Mouse (Mus musculus): ENCODE data around the gene Ctdnep1. TPM values are rescaled to one million over a fixed set of nuclear protein-coding genes. Genes with fewer than 3 reads are reported as not detected.
A peak's percentile ranks its signal among the peaks of the same experiment; 100 is the strongest.

The Ctdnep1 gene
- polyA plus RNA-seq, 1 experiment = 75.8 TPM

- DNase-seq (ENCODE audit: low read depth in 1 of 2, low spot score in 2 of 2) = no peak
- TF ChIP-seq CTCF (IDR thresholded peaks at IDR 0.05; ENCODE audit: extremely low read depth, insufficient read depth, insufficient read length, insufficient replicate concordance) (no peak), POLR2A (IDR thresholded peaks at IDR 0.05; ENCODE audit: low read depth, low read length) (no peak)
- WGBS = 74% methylated on average over 5 of the region's 5 CpGs
- Histone ChIP-seq H3K27me3 (ENCODE audit: control insufficient read depth, insufficient read depth, low read length) (peaks cover 13% of the 10 kb centered on the region), H3K36me3 (ENCODE audit: control insufficient read depth, insufficient read depth, low read length) (no peaks in the 10 kb centered on the region), H3K4me1 (ENCODE audit: control insufficient read depth, insufficient read depth, insufficient read length) (peaks cover 12% of the 10 kb centered on the region), H3K4me3 (ENCODE audit: extremely low read depth, insufficient read depth, insufficient read length) (no peak overlapping the region), H3K27ac (ENCODE audit: insufficient read depth, low read length) (no peak overlapping the region)
These were observed 41.8 kb upstream of the Ctdnep1 start for GRCm38 (mm10) chr11:69939181-69939580.

GRCm38 (mm10) chr11:69939731-69940130 lies 41.2 kb upstream of the Ctdnep1 start:
- H3K36me3 ChIP-seq (ENCODE audit: control insufficient read depth, insufficient read depth, low read length) = no peaks in the 10 kb centered on the region
- no peak overlapping the region for H3K4me3 ChIP-seq (ENCODE audit: extremely low read depth, insufficient read depth, insufficient read length)
- TF ChIP-seq POLR2A (IDR thresholded peaks at IDR 0.05; ENCODE audit: low read depth, low read length) (no peak), CTCF (IDR thresholded peaks at IDR 0.05; ENCODE audit: extremely low read depth, insufficient read depth, insufficient read length, insufficient replicate concordance) (no peak)
- DNase-seq (ENCODE audit: low read depth in 1 of 2, low spot score in 2 of 2) = no peak
- WGBS = 94% methylated on average over 17 of the region's 17 CpGs
- no peak overlapping the region for H3K27ac ChIP-seq (ENCODE audit: insufficient read depth, low read length)
- peaks cover 12% of the 10 kb centered on the region for H3K4me1 ChIP-seq (ENCODE audit: control insufficient read depth, insufficient read depth, insufficient read length)
- peaks cover 12% of the 10 kb centered on the region for H3K27me3 ChIP-seq (ENCODE audit: control insufficient read depth, insufficient read depth, low read length)

GRCm38 (mm10) chr11:69940962-69941361 lies 40.0 kb upstream of the Ctdnep1 start:
- Histone ChIP-seq H3K4me3 (ENCODE audit: extremely low read depth, insufficient read depth, insufficient read length) (no peak overlapping the region), H3K4me1 (ENCODE audit: control insufficient read depth, insufficient read depth, insufficient read length) (peaks cover 2% of the 10 kb centered on the region), H3K27ac (ENCODE audit: insufficient read depth, low read length) (no peak overlapping the region), H3K36me3 (ENCODE audit: control insufficient read depth, insufficient read depth, low read length) (no peaks in the 10 kb centered on the region), H3K27me3 (ENCODE audit: control insufficient read depth, insufficient read depth, low read length) (peaks cover 7% of the 10 kb centered on the region)
- no peak for DNase-seq (ENCODE audit: low read depth in 1 of 2, low spot score in 2 of 2)
- TF ChIP-seq CTCF (IDR thresholded peaks at IDR 0.05; ENCODE audit: extremely low read depth, insufficient read depth, insufficient read length, insufficient replicate concordance) (no peak), POLR2A (IDR thresholded peaks at IDR 0.05; ENCODE audit: low read depth, low read length) (no peak)
- 98% methylated on average over 4 of the region's 4 CpGs for WGBS

- no peak overlapping the region for H3K4me3 ChIP-seq (ENCODE audit: extremely low read depth, insufficient read depth, insufficient read length)
- no peak for DNase-seq (ENCODE audit: low read depth in 1 of 2, low spot score in 2 of 2)
- H3K27ac ChIP-seq (ENCODE audit: insufficient read depth, low read length) = no peak overlapping the region
- TF ChIP-seq CTCF (IDR thresholded peaks at IDR 0.05; ENCODE audit: extremely low read depth, insufficient read depth, insufficient read length, insufficient replicate concordance) = no peak
- TF ChIP-seq POLR2A (IDR thresholded peaks at IDR 0.05; ENCODE audit: low read depth, low read length) = no peak
- H3K27me3 ChIP-seq (ENCODE audit: control insufficient read depth, insufficient read depth, low read length) = 0 out of 2 replicates have a peak, but pooled peaks cover 2% of the 10 kb centered on the region
- WGBS = 93% methylated on average over 13 of the region's 13 CpGs
- no peaks in the 10 kb centered on the region for H3K36me3 ChIP-seq (ENCODE audit: control insufficient read depth, insufficient read depth, low read length)
- peaks cover 4% of the 10 kb centered on the region; the same call in 1 of the 2 replicates for H3K4me1 ChIP-seq (ENCODE audit: control insufficient read depth, insufficient read depth, insufficient read length)
These were observed 35.7 kb upstream of the Ctdnep1 start for GRCm38 (mm10) chr11:69945216-69945615.

GRCm38 (mm10) chr11:69945997-69946891 lies 34.7 kb upstream of the Ctdnep1 start:
- DNase-seq (ENCODE audit: low read depth in 1 of 2, low spot score in 2 of 2) = no peak
- no peak overlapping the region for H3K27ac ChIP-seq (ENCODE audit: insufficient read depth, low read length)
- TF ChIP-seq POLR2A (IDR thresholded peaks at IDR 0.05; ENCODE audit: low read depth, low read length) = no peak
- no peak for TF ChIP-seq CTCF (IDR thresholded peaks at IDR 0.05; ENCODE audit: extremely low read depth, insufficient read depth, insufficient read length, insufficient replicate concordance)
- no peaks in the 10 kb centered on the region for H3K36me3 ChIP-seq (ENCODE audit: control insufficient read depth, insufficient read depth, low read length)
- peaks cover 2% of the 10 kb centered on the region; the same call in 1 of the 2 replicates for H3K27me3 ChIP-seq (ENCODE audit: control insufficient read depth, insufficient read depth, low read length)
- no peak overlapping the region; the same call in 1 of the 2 replicates for H3K4me3 ChIP-seq (ENCODE audit: extremely low read depth, insufficient read depth, insufficient read length)
- peaks cover 4% of the 10 kb centered on the region; the same call in 1 of the 2 replicates for H3K4me1 ChIP-seq (ENCODE audit: control insufficient read depth, insufficient read depth, insufficient read length)
- WGBS = 91% methylated on average over 18 of the region's 18 CpGs

- 26% methylated on average over 29 of the region's 29 CpGs for WGBS
- H3K27me3 ChIP-seq (ENCODE audit: control insufficient read depth, insufficient read depth, low read length) = peaks cover 2% of the 10 kb centered on the region; the same call in 1 of the 2 replicates
- no peak for TF ChIP-seq POLR2A (IDR thresholded peaks at IDR 0.05; ENCODE audit: low read depth, low read length)
- TF ChIP-seq CTCF (IDR thresholded peaks at IDR 0.05; ENCODE audit: extremely low read depth, insufficient read depth, insufficient read length, insufficient replicate concordance) = no peak
- peaks cover 4% of the 10 kb centered on the region; the same call in 1 of the 2 replicates for H3K4me1 ChIP-seq (ENCODE audit: control insufficient read depth, insufficient read depth, insufficient read length)
- DNase-seq (ENCODE audit: low read depth in 1 of 2, low spot score in 2 of 2) = no peak
- peak overlapping the region; percentile 35; the same call in 1 of the 2 replicates for H3K4me3 ChIP-seq (ENCODE audit: extremely low read depth, insufficient read depth, insufficient read length)
- H3K36me3 ChIP-seq (ENCODE audit: control insufficient read depth, insufficient read depth, low read length) = no peaks in the 10 kb centered on the region
- no peak overlapping the region; the same call in 1 of the 2 replicates for H3K27ac ChIP-seq (ENCODE audit: insufficient read depth, low read length)
These were observed 33.5 kb upstream of the Ctdnep1 start for GRCm38 (mm10) chr11:69947337-69948065.

Data from spleen, adult 2 months (tissue).